Mouse (Mus musculus) liver, postnatal 0 days (tissue): ENCODE results near the gene Pbx3. TPM values are rescaled to one million over a fixed set of nuclear protein-coding genes. Genes with fewer than 3 reads are reported as not detected.

Experiments
- ATAC-seq: fragments of 200-750 bp; cut with Nextera tagmentation; 2 replicates; pipeline ENCODE4 v1.8.0; 2017; ENCODE audit warnings: mild to moderate bottlenecking, moderate library complexity
- DNase-seq: peaks from one replicate; pipeline ENCODE4 v3.0.0-alpha.2; 2016
- H3K27ac ChIP-seq: fragments of 300-500 bp; sonication (generic); 2 replicates; pipeline ENCODE4 v1.5.1; 2014; ENCODE audit warnings: antibody characterized with exemption, moderate library complexity, mild to moderate bottlenecking, low read depth
- H3K27me3 ChIP-seq: fragments of 300-500 bp; sonication (generic); 2 replicates; pipeline ENCODE4 v1.6.1; 2014; ENCODE audit warnings: low read length, control low read depth, mixed read lengths; ENCODE audit not compliant: insufficient read depth
- H3K36me3 ChIP-seq: fragments of 300-500 bp; sonication (generic); replicated peaks from 2 replicates; pipeline ENCODE4 v1.6.1; 2014; ENCODE audit warnings: mild to moderate bottlenecking, control low read depth, low read length, moderate library complexity, mixed read lengths; ENCODE audit not compliant: insufficient read depth
- H3K4me1 ChIP-seq: fragments of 300-500 bp; sonication (generic); 2 replicates; pipeline ENCODE4 v1.6.1; 2014; ENCODE audit warnings: antibody characterized with exemption, mild to moderate bottlenecking, control low read depth; ENCODE audit not compliant: insufficient read depth
- H3K4me2 ChIP-seq: fragments of 300-500 bp; sonication (generic); 2 replicates; pipeline ENCODE4 v1.6.1; 2014; ENCODE audit warnings: low read depth, mild to moderate bottlenecking, low read length, moderate library complexity, mixed read lengths
- H3K4me3 ChIP-seq: fragments of 300-500 bp; sonication (generic); 2 replicates; pipeline ENCODE4 v1.5.1; 2014; ENCODE audit warnings: low read depth, low read length
- H3K9ac ChIP-seq: fragments of 300-500 bp; sonication (generic); replicated peaks from 2 replicates; pipeline ENCODE4 v1.6.1; 2014; ENCODE audit warnings: mild to moderate bottlenecking, moderate library complexity
- H3K9me3 ChIP-seq: fragments of 300-500 bp; sonication (generic); 2 replicates; pipeline ENCODE4 v1.6.1; 2016; ENCODE audit warnings: mild to moderate bottlenecking, control low read depth, low read length, mixed read lengths
- CTCF ChIP-seq: sonication (generic); IDR thresholded peaks from 2 replicates; pipeline ENCODE4 v1.5.1; 2016; ENCODE audit warnings: antibody characterized with exemption, low read depth
- EP300 ChIP-seq: IDR thresholded peaks from 2 replicates; pipeline ENCODE4 v1.6.1; 2016; ENCODE audit warnings: antibody characterized with exemption, low read depth, mild to moderate bottlenecking
- WGBS: fragments of 180-500 bp; shearing (Covaris S2); extraction: QIAGEN DNeasy Blood & Tissue Kit; methylation state at CpG from one replicate; pipeline ENCODE4 v1.1.7; 2014; ENCODE audit not compliant: insufficient replicate concordance; 5-methylcytosine and 5-hydroxymethylcytosine counted together
- polyA plus RNA-seq: library from polyadenylated mRNA; unstranded; fragments of >200 nt; fragmentation: Nextera tagmentation; extraction: Ambion mirVana; gene quantifications from 2 replicates; pipeline ENCODE4 v1.2.1, GENCODE M21; 2015

The Pbx3 gene
- polyA plus RNA-seq, 1 experiment from 2014 or later: 3.1 TPM

DNA sequence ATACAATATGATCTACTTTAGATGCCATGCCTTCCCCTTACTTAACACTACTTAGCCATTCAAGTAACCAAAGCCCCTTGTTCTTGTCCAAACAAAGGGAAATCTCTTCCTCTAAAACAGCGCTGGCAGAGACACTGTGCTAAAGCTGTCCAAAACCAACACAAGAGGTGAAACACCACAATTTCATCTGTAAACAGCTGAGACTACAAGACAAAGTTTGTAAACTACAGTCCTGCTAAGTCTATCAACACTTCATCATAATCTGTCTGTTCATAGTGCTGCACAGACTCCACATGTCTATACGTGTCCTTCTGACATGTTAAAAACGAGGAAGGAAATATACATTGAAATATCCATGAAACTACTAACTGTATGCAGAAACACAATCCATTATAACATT is 151.5 kb downstream of the Pbx3 start:
- TF ChIP-seq CTCF: no peak
- TF ChIP-seq EP300: no peak

DNA sequence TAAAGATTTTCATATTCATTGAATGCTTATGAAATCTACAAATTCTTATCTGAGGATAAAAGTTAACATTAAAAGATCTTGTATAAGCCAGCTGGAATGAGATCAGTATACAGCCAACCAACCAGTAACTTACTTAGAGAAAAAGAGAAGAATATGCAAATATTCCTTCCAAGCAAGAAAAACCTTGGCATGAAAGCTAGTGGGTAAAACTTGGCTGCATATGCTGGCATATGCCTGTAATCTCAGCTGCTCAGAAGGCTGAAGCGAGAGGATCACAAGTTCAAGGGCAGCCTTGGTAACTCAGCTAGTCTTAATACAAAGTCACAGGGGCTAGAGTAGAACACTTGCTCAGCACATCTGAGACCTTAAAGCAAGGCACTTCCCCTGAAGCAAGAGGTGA is 153.8 kb downstream of the Pbx3 start:
- Histone ChIP-seq H3K27me3 (no peaks in the 10 kb centered on the region), H3K9ac (no peak overlapping the region), H3K36me3 (no peaks in the 10 kb centered on the region), H3K4me2 (no peak overlapping the region), H3K4me3 (no peak overlapping the region), H3K9me3 (no peaks in the 10 kb centered on the region), H3K4me1 (no peaks in the 10 kb centered on the region), H3K27ac (no peak overlapping the region)
- no peak for DNase-seq
- ATAC-seq: no peak
- no peak for TF ChIP-seq EP300
- TF ChIP-seq CTCF: no peak
- 97% methylated on average over 1 of the region's 1 CpGs for WGBS

More for the DNA sequence above, 151.5 kb downstream of the Pbx3 start:
- no peak overlapping the region for H3K4me2 ChIP-seq
- no peak overlapping the region for H3K4me3 ChIP-seq
- no peak overlapping the region for H3K9ac ChIP-seq
- H3K36me3 ChIP-seq: no peaks in the 10 kb centered on the region
- no peak for DNase-seq
- no peaks in the 10 kb centered on the region; the same call in 1 of the 2 replicates for H3K4me1 ChIP-seq
- no peaks in the 10 kb centered on the region for H3K27me3 ChIP-seq
- no peak for ATAC-seq
- H3K27ac ChIP-seq: no peak overlapping the region
- WGBS: 84% methylated on average over 3 of the region's 3 CpGs
- no peaks in the 10 kb centered on the region for H3K9me3 ChIP-seq

DNA sequence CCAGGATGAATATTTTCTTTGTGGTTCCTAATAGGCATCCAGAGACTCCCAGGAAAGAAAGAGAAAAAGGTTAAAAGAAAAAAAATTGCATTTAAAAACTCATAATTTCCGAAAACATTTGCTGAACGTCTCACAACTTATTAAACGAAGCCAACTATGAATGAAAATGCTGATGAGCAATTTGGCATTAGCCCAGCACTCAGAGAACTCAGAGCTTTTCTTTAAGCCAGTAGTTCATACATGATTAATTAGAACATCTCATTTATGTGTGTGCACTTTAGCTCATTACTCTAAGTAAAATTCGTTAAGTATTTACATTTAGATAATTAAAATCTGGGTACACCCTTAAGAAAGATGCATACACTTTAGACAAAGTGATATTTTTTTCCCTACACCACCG is 155.3 kb downstream of the Pbx3 start:
- H3K4me2 ChIP-seq: no peak overlapping the region
- H3K9me3 ChIP-seq: no peaks in the 10 kb centered on the region
- WGBS: 71% methylated on average over 5 of the region's 5 CpGs
- no peaks in the 10 kb centered on the region for H3K4me1 ChIP-seq
- H3K27ac ChIP-seq: no peak overlapping the region
- no peaks in the 10 kb centered on the region for H3K36me3 ChIP-seq
- H3K4me3 ChIP-seq: no peak overlapping the region
- no peak for ATAC-seq
- no peak for DNase-seq
- no peak for TF ChIP-seq EP300
- no peak for TF ChIP-seq CTCF
- H3K9ac ChIP-seq: no peak overlapping the region
- no peaks in the 10 kb centered on the region for H3K27me3 ChIP-seq

DNA sequence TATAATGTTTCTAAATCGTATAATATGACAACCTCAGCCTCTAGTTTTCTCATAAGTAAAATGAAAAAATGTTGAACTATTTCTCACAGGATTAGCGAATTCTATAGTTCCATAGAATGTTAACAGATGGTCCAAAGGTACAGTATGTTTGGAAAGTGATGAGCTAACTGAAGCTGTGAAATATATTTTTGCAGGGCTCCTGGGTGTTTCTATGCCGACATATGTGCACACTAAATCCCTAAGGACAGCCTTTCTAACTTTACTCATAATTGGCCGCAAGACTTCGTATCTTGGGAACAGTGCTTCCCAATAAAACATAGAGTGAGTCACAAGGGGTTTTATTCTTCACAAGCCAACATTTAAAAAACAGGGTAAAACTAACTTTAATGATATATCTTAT is 157.4 kb downstream of the Pbx3 start:
- Histone ChIP-seq H3K4me2 (no peak overlapping the region), H3K4me1 (no peaks in the 10 kb centered on the region), H3K9me3 (no peaks in the 10 kb centered on the region), H3K9ac (no peak overlapping the region), H3K4me3 (no peak overlapping the region), H3K36me3 (no peaks in the 10 kb centered on the region), H3K27me3 (no peaks in the 10 kb centered on the region), H3K27ac (no peak overlapping the region)
- DNase-seq (no peak), ATAC-seq (no peak)
- 82% methylated on average over 5 of the region's 5 CpGs for WGBS
- TF ChIP-seq CTCF (no peak), EP300 (no peak)

DNA sequence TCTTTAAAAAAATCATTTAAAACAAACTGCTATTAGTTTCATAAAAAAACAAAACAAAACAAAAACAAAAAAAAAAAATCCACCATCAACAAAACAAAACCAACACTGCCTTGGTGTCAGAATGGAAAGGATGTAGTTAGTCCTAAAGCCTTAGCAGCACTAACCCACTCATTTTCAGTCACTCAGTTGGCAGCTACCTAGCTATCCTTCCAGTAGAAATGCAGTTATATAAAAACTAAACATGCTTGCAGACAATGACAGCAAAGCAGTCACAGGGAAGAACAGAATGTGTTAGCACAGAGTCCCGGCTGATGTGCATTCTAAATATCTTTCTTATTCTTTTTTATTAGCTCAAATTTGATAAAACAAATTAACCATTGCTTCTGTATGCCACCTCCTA is 160.5 kb downstream of the Pbx3 start:
- DNase-seq: no peak
- Histone ChIP-seq H3K9me3 (no peaks in the 10 kb centered on the region), H3K4me3 (no peak overlapping the region), H3K9ac (no peak overlapping the region), H3K4me2 (no peak overlapping the region), H3K27ac (no peak overlapping the region), H3K27me3 (no peaks in the 10 kb centered on the region), H3K4me1 (no peaks in the 10 kb centered on the region), H3K36me3 (no peaks in the 10 kb centered on the region)
- WGBS: 81% methylated on average over 1 of the region's 1 CpGs
- no peak for ATAC-seq
- TF ChIP-seq EP300: no peak
- TF ChIP-seq CTCF: no peak

DNA sequence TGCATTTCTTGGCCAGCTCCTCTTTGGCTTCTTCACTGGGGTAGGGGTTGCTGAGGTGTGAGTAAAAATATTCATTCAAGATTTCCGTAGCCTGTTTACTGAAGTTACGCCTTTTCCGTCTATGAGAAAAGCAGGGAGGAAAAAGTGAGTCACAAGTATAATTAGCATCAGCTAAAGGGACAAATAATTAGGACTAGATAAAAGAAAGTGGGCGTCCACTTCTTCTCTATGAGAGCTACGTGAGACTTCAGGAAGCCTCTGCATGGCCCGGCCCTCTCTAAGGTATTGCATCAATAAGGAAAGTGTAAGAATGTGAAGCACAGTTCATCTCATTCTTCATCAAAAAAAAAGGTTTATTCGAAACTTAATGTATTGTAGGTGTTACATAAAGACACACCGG is 168.1 kb downstream of the Pbx3 start:
- no peaks in the 10 kb centered on the region for H3K9me3 ChIP-seq
- WGBS: 86% methylated on average over 8 of the region's 8 CpGs
- H3K4me2 ChIP-seq: no peak overlapping the region
- TF ChIP-seq EP300 (no peak), CTCF (no peak)
- ATAC-seq: no peak
- no peak for DNase-seq
- H3K27ac ChIP-seq: no peak overlapping the region
- H3K4me3 ChIP-seq: no peak overlapping the region
- no peaks in the 10 kb centered on the region for H3K36me3 ChIP-seq
- H3K4me1 ChIP-seq: no peaks in the 10 kb centered on the region
- no peaks in the 10 kb centered on the region for H3K27me3 ChIP-seq
- no peak overlapping the region for H3K9ac ChIP-seq

DNA sequence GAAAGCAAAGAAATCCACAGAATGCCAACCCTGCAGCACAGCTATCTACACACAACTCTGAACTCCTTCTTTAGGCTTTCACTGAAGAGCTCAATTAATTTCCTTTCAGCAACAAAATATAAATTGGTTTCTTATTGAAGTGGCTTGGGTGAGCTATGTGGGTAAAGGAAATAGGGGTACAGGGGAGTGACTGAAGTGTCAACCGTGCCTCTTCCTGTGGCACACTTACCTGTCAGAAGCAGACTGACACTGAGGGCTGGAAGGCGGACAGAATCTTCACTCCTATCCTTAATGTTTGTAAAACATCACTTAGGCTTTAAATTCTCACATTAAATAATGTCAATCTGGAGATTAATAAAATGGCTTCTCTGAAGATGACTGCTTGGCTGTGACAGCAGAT is 168.6 kb downstream of the Pbx3 start:
- ATAC-seq (no peak), DNase-seq (no peak)
- H3K27me3 ChIP-seq: no peaks in the 10 kb centered on the region
- 84% methylated on average over 2 of the region's 2 CpGs for WGBS
- no peak overlapping the region for H3K4me3 ChIP-seq
- no peak overlapping the region for H3K27ac ChIP-seq
- H3K9ac ChIP-seq: no peak overlapping the region
- no peaks in the 10 kb centered on the region for H3K9me3 ChIP-seq
- TF ChIP-seq CTCF: no peak
- no peak for TF ChIP-seq EP300
- H3K4me2 ChIP-seq: no peak overlapping the region
- no peaks in the 10 kb centered on the region for H3K36me3 ChIP-seq
- no peaks in the 10 kb centered on the region for H3K4me1 ChIP-seq
